Mouse (Mus musculus) cerebellum, adult 2 months (tissue): Measurements from ENCODE around the gene Cenpf. TPM values are rescaled to one million over a fixed set of nuclear protein-coding genes. Genes with fewer than 3 reads are reported as not detected.

ENCODE experiments used
- DNase-seq, 2 experiments: peaks; one replicate each; pipeline ENCODE4 v3.0.0; 2021
- H3K27ac ChIP-seq: fragments of 200-500 bp; 2 replicates; pipeline ENCODE4 v1.5.1; 2012; ENCODE audit warnings: low read length, control low read depth, inconsistent platforms; ENCODE audit not compliant: insufficient read depth
- H3K27me3 ChIP-seq: fragments of 200-500 bp; 2 replicates; pipeline ENCODE4 v1.6.1; 2012; ENCODE audit warnings: inconsistent platforms, mild to moderate bottlenecking, low read length, moderate library complexity; ENCODE audit not compliant: control insufficient read depth, insufficient read depth
- H3K4me1 ChIP-seq: fragments of 200-500 bp; 2 replicates; pipeline ENCODE4 v1.6.1; 2011; ENCODE audit warnings: low read length; ENCODE audit not compliant: control insufficient read depth, insufficient read depth
- H3K4me3 ChIP-seq: fragments of 200-500 bp; replicated peaks from 2 replicates; pipeline ENCODE3; 2011; ENCODE audit warnings: mild to moderate bottlenecking, low read depth, low read length, control low read depth; ENCODE audit not compliant: insufficient read depth
- CTCF ChIP-seq: fragments of 200-500 bp; IDR thresholded peaks from 2 replicates; pipeline ENCODE4 v1.5.1; 2011; ENCODE audit warnings: low read depth, mild to moderate bottlenecking, control low read depth, low read length, moderate library complexity, borderline replicate concordance; ENCODE audit not compliant: insufficient read depth
- POLR2A ChIP-seq: fragments of 200-500 bp; IDR thresholded peaks from 2 replicates; pipeline ENCODE4 v1.6.1; 2011; ENCODE audit warnings: low read length, control low read depth, borderline replicate concordance; ENCODE audit not compliant: insufficient read depth
- WGBS: fragments of 180-500 bp; shearing (Covaris S2); methylation state at CpG from one replicate; pipeline ENCODE4 v1.1.7; 2018; 5-methylcytosine and 5-hydroxymethylcytosine counted together
- polyA plus RNA-seq: library from polyadenylated mRNA; depleted of rRNA; stranded (reverse); fragments of >200 nt; gene quantifications from 2 replicates; pipeline ENCODE4 v1.2.3, GENCODE M21; 2012; rRNA removed

Cenpf gene
- polyA plus RNA-seq, 1 experiment, result 0.07 TPM

GRCm38 (mm10) chr1:189617381-189617780 is 70.5 kb downstream of the Cenpf start:
- WGBS, result 94% methylated on average over 5 of the region's 5 CpGs
- TF ChIP-seq CTCF (no peak), POLR2A (no peak)

GRCm38 (mm10) chr1:189615246-189615645 is 72.6 kb downstream of the Cenpf start:
- Histone ChIP-seq H3K27me3 (no peaks in the 10 kb centered on the region), H3K4me3 (no peak overlapping the region), H3K4me1 (no peaks in the 10 kb centered on the region), H3K27ac (no peak overlapping the region)
- no peak for DNase-seq
- 96% methylated on average over 7 of the region's 7 CpGs for WGBS
- TF ChIP-seq CTCF (no peak), POLR2A (no peak)

More at GRCm38 (mm10) chr1:189617381-189617780, 70.5 kb downstream of the Cenpf start:
- no peak for DNase-seq
- peaks cover 3% of the 10 kb centered on the region; the same call in 1 of the 2 replicates for H3K4me1 ChIP-seq
- no peaks in the 10 kb centered on the region for H3K27me3 ChIP-seq
- H3K4me3 ChIP-seq, result no peak overlapping the region
- H3K27ac ChIP-seq, result no peak overlapping the region

- Histone ChIP-seq H3K27me3 (no peaks in the 10 kb centered on the region), H3K27ac (no peak overlapping the region), H3K4me1 (no peaks in the 10 kb centered on the region), H3K4me3 (no peak overlapping the region)
- no peak for DNase-seq
- TF ChIP-seq CTCF (no peak), POLR2A (no peak)
- 89% methylated on average over 7 of the region's 7 CpGs for WGBS
Observed at GRCm38 (mm10) chr1:189613076-189613475, 74.8 kb downstream of the Cenpf start.

GRCm38 (mm10) chr1:189611775-189612174 is 76.1 kb downstream of the Cenpf start:
- H3K4me3 ChIP-seq, result no peak overlapping the region
- TF ChIP-seq POLR2A (no peak), CTCF (no peak)
- 62% methylated on average over 4 of the region's 4 CpGs for WGBS
- no peak for DNase-seq
- no peaks in the 10 kb centered on the region for H3K4me1 ChIP-seq
- H3K27ac ChIP-seq, result no peak overlapping the region
- H3K27me3 ChIP-seq, result no peaks in the 10 kb centered on the region

GRCm38 (mm10) chr1:189608640-189609039 is 79.2 kb downstream of the Cenpf start:
- no peaks in the 10 kb centered on the region for H3K4me1 ChIP-seq
- no peak for DNase-seq
- 51% methylated on average over 5 of the region's 5 CpGs for WGBS
- no peak overlapping the region for H3K4me3 ChIP-seq
- H3K27ac ChIP-seq, result no peak overlapping the region
- TF ChIP-seq CTCF (no peak), POLR2A (no peak)
- H3K27me3 ChIP-seq, result no peaks in the 10 kb centered on the region

- DNase-seq, result no peak
- 80% methylated on average over 3 of the region's 3 CpGs for WGBS
- TF ChIP-seq CTCF (no peak), POLR2A (no peak)
- Histone ChIP-seq H3K27me3 (no peaks in the 10 kb centered on the region), H3K4me1 (no peaks in the 10 kb centered on the region), H3K4me3 (no peak overlapping the region), H3K27ac (no peak overlapping the region)
Observed at GRCm38 (mm10) chr1:189608039-189608438, 79.8 kb downstream of the Cenpf start.

- Histone ChIP-seq H3K27ac (no peak overlapping the region), H3K4me1 (no peaks in the 10 kb centered on the region), H3K27me3 (no peaks in the 10 kb centered on the region), H3K4me3 (no peak overlapping the region)
- TF ChIP-seq CTCF, result no peak
- TF ChIP-seq POLR2A, result no peak
- no peak for DNase-seq
- WGBS, result 93% methylated on average over 8 of the region's 8 CpGs
Observed at GRCm38 (mm10) chr1:189605598-189606126, 82.2 kb downstream of the Cenpf start.

GRCm38 (mm10) chr1:189597096-189597495 is 90.8 kb downstream of the Cenpf start:
- DNase-seq, result no peak
- Histone ChIP-seq H3K27me3 (no peaks in the 10 kb centered on the region), H3K27ac (no peak overlapping the region), H3K4me1 (no peaks in the 10 kb centered on the region), H3K4me3 (no peak overlapping the region)
- WGBS, result 94% methylated on average over 3 of the region's 3 CpGs
- TF ChIP-seq POLR2A, result no peak
- TF ChIP-seq CTCF, result no peak

Other genes starting within 250 kb of the Cenpf start
- 1.4 and 1.7 TPM in 2 replicates for gene Ptpn14, start 40.2 kb upstream of the Cenpf start, polyA plus RNA-seq
- 115 and 131 TPM in 2 replicates for gene Smyd2, start 234.3 kb upstream of the Cenpf start, polyA plus RNA-seq